Mouse (Mus musculus) liver, embryonic 14.5 days (tissue): Measurements from ENCODE around the gene Sh3d19. TPM values are rescaled to one million over a fixed set of nuclear protein-coding genes. Genes with fewer than 3 reads are reported as not detected.
"Not testable (repeated sequence)": the region's sequence is repeated elsewhere in the genome, so short reads cannot be mapped to it uniquely, and the experiment has no call there.

Experiments
- ATAC-seq: fragments of 200-750 bp; cut with Nextera tagmentation; 2 replicates; pipeline ENCODE4 v1.8.0; 2017; ENCODE audit warnings: moderate number of reproducible peaks, mild to moderate bottlenecking, moderate library complexity; ENCODE audit not compliant: insufficient read depth
- DNase-seq, 3 experiments: peaks; one replicate each; pipeline ENCODE4 v3.0.0-alpha.2; 2012 to 2013; ENCODE audit warnings: low read depth in 3 of 3, low spot score in 3 of 3
- H3K27ac ChIP-seq: fragments of 300-500 bp; sonication (generic); 2 replicates; pipeline ENCODE4 v1.5.1; 2014; ENCODE audit warnings: moderate library complexity, mild to moderate bottlenecking, control low read depth, inconsistent platforms
- H3K27me3 ChIP-seq: fragments of 300-500 bp; sonication (generic); 2 replicates; pipeline ENCODE4 v1.6.1; 2014; ENCODE audit warnings: mild to moderate bottlenecking, low read length, moderate library complexity; ENCODE audit not compliant: control insufficient read depth, insufficient read depth
- H3K36me3 ChIP-seq: fragments of 300-500 bp; sonication (generic); replicated peaks from 2 replicates; pipeline ENCODE4 v1.6.1; 2014; ENCODE audit warnings: low read depth; ENCODE audit not compliant: control insufficient read depth, insufficient read depth
- H3K4me1 ChIP-seq, 2 experiments: fragments of 200-500 bp in 1 of 2; fragments of 300-500 bp in 1 of 2; sonication (generic) in 1 of 2; replicated peaks; 2 replicates each; pipeline ENCODE4 v1.6.1; 2012 to 2014; ENCODE audit warnings: antibody characterized with exemption in 1 of 2, inconsistent platforms in 1 of 2, low read length in 1 of 2; ENCODE audit not compliant: control insufficient read depth in 2 of 2, insufficient read depth in 2 of 2
- H3K4me2 ChIP-seq: fragments of 300-500 bp; sonication (generic); 2 replicates; pipeline ENCODE4 v1.6.1; 2014; ENCODE audit warnings: low read depth, mild to moderate bottlenecking, control low read depth, moderate library complexity
- H3K4me3 ChIP-seq, 2 experiments: fragments of 200-500 bp in 1 of 2; fragments of 300-500 bp in 1 of 2; sonication (generic) in 1 of 2; 2 replicates each; pipeline ENCODE4 v1.5.1; 2012 to 2014; ENCODE audit warnings: low read depth in 2 of 2, low read length in 2 of 2, mild to moderate bottlenecking in 2 of 2, control low read depth in 1 of 2, inconsistent platforms in 1 of 2, moderate library complexity in 1 of 2; ENCODE audit not compliant: insufficient read depth in 1 of 2
- H3K9ac ChIP-seq: fragments of 300-500 bp; sonication (generic); replicated peaks from 2 replicates; pipeline ENCODE4 v1.6.1; 2014; ENCODE audit warnings: mild to moderate bottlenecking, control low read depth, moderate library complexity
- H3K9me3 ChIP-seq: fragments of 300-500 bp; sonication (generic); 2 replicates; pipeline ENCODE4 v1.6.1; 2016; ENCODE audit warnings: low read length, mixed read lengths; ENCODE audit not compliant: control insufficient read depth
- CTCF ChIP-seq: IDR thresholded peaks from 2 replicates; pipeline ENCODE4 v1.5.1; 2016; ENCODE audit warnings: antibody characterized with exemption, low read depth, control low read depth
- EP300 ChIP-seq: IDR thresholded peaks from 2 replicates; pipeline ENCODE4 v1.6.1; 2016; ENCODE audit warnings: antibody characterized with exemption, low read depth
- WGBS: fragments of 180-500 bp; shearing (Covaris S2); extraction: QIAGEN DNeasy Blood & Tissue Kit; methylation state at CpG from one replicate; pipeline ENCODE4 v1.1.7; 2014; ENCODE audit not compliant: insufficient replicate concordance; 5-methylcytosine and 5-hydroxymethylcytosine counted together
- polyA plus RNA-seq, 2 experiments: library from polyadenylated mRNA; depleted of rRNA in 1 of 2; stranded (reverse) in 1 of 2; unstranded in 1 of 2; fragments of >200 nt; fragmentation: Nextera tagmentation in 1 of 2; extraction: Ambion mirVana in 1 of 2; gene quantifications; 2 replicates each; pipeline versions ENCODE4 v1.2.1 to v1.2.3; 2012 to 2014

Gene Sh3d19
- polyA plus RNA-seq, 2 experiments, result 5.5 to 6.3 TPM

DNA sequence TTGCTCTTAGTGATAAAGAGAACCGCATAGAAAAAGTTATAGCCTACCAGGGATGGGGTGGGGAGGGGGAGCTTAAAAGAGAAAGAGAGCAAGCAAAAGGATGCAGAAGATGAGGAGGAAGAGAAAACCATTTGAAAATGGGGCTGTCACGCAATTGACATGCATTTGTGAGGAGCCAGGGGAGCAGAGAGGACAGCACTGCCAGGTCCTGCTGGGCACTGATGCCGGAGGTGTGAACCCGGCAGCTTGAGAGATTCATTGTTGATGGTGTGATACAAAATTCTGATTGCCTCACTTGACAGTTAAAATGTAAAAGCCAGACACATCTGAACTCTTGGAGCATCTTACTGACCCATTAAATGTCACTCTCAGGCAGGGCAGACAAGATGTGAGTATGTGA lies 3.5 kb downstream of the Sh3d19 start:
- Histone ChIP-seq H3K9ac (no peak overlapping the region), H3K4me2 (no peak overlapping the region), H3K4me3 (no peak overlapping the region), H3K27me3 (no peaks in the 10 kb centered on the region), H3K27ac (no peak overlapping the region), H3K36me3 (no peaks in the 10 kb centered on the region), H3K4me1 (peaks cover 0 to 6% of the 10 kb centered on the region in 2 experiments; a peak in 3 of 4 replicates), H3K9me3 (no peaks in the 10 kb centered on the region)
- DNase-seq (no peak), ATAC-seq (no peak)
- TF ChIP-seq CTCF, result no peak
- TF ChIP-seq EP300, result no peak
- 78% methylated on average over 4 of the region's 4 CpGs for WGBS

DNA sequence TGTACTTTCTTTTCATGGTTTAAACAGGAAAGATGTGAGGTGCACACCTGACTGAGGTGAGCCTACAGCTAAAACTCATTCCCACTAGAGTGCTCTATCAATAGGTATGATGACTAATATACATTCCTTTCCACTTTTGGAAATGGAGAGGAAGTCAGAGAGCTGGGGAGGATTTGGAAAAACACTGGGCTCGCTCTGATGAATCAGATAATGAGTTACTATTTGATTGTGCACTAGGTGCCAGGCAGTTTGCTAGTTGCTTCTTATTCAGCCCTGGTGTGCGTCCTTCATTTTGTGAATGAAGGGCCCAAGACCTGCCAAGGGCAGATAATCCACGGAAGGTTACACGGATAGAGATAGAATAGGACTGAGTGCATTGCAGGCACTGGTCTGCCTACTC lies 9.1 kb downstream of the Sh3d19 start:
- H3K4me3 ChIP-seq, result no peak overlapping the region
- H3K9me3 ChIP-seq, result no peaks in the 10 kb centered on the region
- no peaks in the 10 kb centered on the region for H3K4me1 ChIP-seq
- H3K9ac ChIP-seq, result no peak overlapping the region
- H3K4me2 ChIP-seq, result no peak overlapping the region
- DNase-seq (no peak), ATAC-seq (no peak)
- H3K36me3 ChIP-seq, result no peaks in the 10 kb centered on the region
- TF ChIP-seq CTCF (no peak), EP300 (no peak)
- 67% methylated on average over 4 of the region's 4 CpGs for whole genome bisulfite sequencing
- no peaks in the 10 kb centered on the region for H3K27me3 ChIP-seq
- H3K27ac ChIP-seq, result no peak overlapping the region

DNA sequence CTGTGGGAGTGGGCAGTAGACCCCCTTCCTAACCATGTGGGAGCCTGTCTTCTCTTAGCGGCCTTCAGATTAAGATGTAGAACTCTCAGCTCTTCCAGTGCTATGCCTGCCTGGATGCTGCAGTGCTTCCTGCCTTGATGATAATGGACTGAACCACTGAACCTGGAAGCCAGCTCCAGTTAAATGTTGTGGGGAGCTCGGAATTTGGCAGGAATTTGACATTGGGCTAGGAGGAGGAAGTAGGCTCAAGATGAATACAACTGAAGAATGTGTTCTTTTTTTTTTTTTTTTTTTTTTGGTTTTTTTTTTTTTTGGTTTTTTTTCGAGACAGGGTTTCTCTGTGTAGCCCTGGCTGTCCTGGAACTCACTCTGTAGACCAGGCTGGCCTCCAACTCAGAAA lies 10.9 kb downstream of the Sh3d19 start:
- H3K9ac ChIP-seq, H3K4me1 ChIP-seq, H3K27ac ChIP-seq, H3K4me2 ChIP-seq, H3K27me3 ChIP-seq, H3K4me3 ChIP-seq, DNase-seq, ATAC-seq, H3K36me3 ChIP-seq, H3K9me3 ChIP-seq: not testable (repeated sequence)
- 48% methylated on average over 3 of the region's 3 CpGs for WGBS

DNA sequence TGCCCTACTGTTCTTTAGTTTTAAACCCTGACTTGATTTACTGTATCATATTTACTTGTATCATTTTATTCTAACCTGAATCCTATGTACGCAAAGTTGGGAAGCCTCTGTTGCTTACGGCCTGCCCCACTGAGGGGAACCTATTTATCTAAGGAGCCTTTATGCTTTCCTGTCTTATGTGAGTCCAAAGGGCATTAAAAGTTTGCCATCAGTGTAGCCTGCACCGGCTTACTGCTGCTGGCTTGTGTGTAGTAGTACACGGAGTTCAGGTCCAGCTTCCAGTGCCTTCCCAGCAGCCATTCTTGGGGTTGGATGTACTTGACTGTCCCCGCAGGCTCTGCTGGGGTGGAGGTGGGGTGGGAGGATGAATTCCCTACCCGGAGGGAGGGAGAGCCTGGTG lies 13.6 kb downstream of the Sh3d19 start:
- TF ChIP-seq CTCF, result no peak
- TF ChIP-seq EP300, result no peak
- ATAC-seq (no peak), DNase-seq (no peak)
- H3K27me3 ChIP-seq, result no peaks in the 10 kb centered on the region
- H3K36me3 ChIP-seq, result no peaks in the 10 kb centered on the region
- no peak overlapping the region for H3K4me2 ChIP-seq
- no peaks in the 10 kb centered on the region for H3K9me3 ChIP-seq
- no peak overlapping the region for H3K9ac ChIP-seq
- no peak overlapping the region for H3K4me3 ChIP-seq
- no peak overlapping the region for H3K27ac ChIP-seq
- 73% methylated on average over 6 of the region's 6 CpGs for WGBS
- peaks cover 0 to 2% of the 10 kb centered on the region in 2 experiments; a peak in 2 of 4 replicates for H3K4me1 ChIP-seq

DNA sequence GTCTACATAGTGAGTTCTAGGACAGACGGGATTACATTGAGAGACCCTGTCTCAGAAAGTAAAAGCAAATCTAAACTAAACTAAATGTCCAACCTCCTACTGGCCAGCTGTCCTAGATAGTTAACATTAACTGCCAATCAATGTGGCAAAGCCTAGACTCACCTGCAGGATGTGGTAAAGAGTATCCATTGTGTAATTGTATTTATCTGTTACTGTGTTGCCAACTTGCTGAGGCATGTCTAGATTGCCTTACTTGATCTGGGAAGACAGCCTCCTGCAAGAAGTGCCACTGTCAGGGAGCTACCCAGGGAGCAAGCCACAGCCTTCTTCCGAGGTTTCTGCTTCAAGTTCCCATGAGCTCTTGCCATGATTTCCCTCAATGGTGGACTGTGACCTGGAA lies 16.3 kb downstream of the Sh3d19 start:
- peaks cover 21 to 27% of the 10 kb centered on the region in 2 experiments for H3K4me1 ChIP-seq
- 50% methylated on average over 2 of the region's 2 CpGs for WGBS
- no peaks in the 10 kb centered on the region for H3K27me3 ChIP-seq
- no peak overlapping the region for H3K9ac ChIP-seq
- DNase-seq (no peak), ATAC-seq (no peak)
- no peaks in the 10 kb centered on the region for H3K9me3 ChIP-seq
- H3K4me2 ChIP-seq, result no peak overlapping the region
- TF ChIP-seq CTCF (no peak), EP300 (no peak)
- no peak overlapping the region for H3K4me3 ChIP-seq
- H3K27ac ChIP-seq, result no peak overlapping the region
- no peaks in the 10 kb centered on the region for H3K36me3 ChIP-seq
